Comparison of ENCODE assay signal across 26 mouse cellular contexts in genomic region chr5:136940845-136941560, GRCm38 (mm10). TPM values are rescaled to one million over a fixed set of nuclear protein-coding genes. Genes with fewer than 3 reads are reported as not detected.
"Had no signal": no experiment of that assay in that cellular context is flagged by ENCODE, and none has a peak within 500 bp of the region (broad histone marks: within the 10 kb centered on the region; RNA-seq: fewer than 3 reads in every experiment).

No protein-coding gene starts in this region.

- H3K9me3 ChIP-seq: heart, embryonic 13.5 days; heart, embryonic 15.5 days; hindbrain, embryonic 13.5 days; hindbrain, embryonic 15.5 days; limb, embryonic 10.5 days; limb, embryonic 12.5 days; liver, embryonic 13.5 days had no signal

- H3K4me2 ChIP-seq: heart, embryonic 13.5 days; heart, embryonic 15.5 days; hindbrain, embryonic 13.5 days; hindbrain, embryonic 15.5 days; limb, embryonic 12.5 days; liver, embryonic 11.5 days; liver, embryonic 13.5 days had no signal

- H3K4me1 ChIP-seq: hindbrain, embryonic 13.5 days; hindbrain, embryonic 15.5 days; limb, embryonic 10.5 days; limb, embryonic 12.5 days; liver, embryonic 13.5 days had no signal

- H3K9ac ChIP-seq: heart, embryonic 13.5 days; heart, embryonic 15.5 days; hindbrain, embryonic 13.5 days; hindbrain, embryonic 15.5 days; limb, embryonic 12.5 days; liver, embryonic 13.5 days had no signal

- H3K36me3 ChIP-seq: heart, embryonic 10.5 days; heart, embryonic 13.5 days; heart, embryonic 15.5 days; hindbrain, embryonic 13.5 days; hindbrain, embryonic 15.5 days; limb, embryonic 10.5 days; limb, embryonic 12.5 days; liver, embryonic 13.5 days had no signal

- ATAC-seq: hindbrain, postnatal 0 days; intestine, postnatal 0 days had no signal

- H3K27me3 ChIP-seq: heart, embryonic 13.5 days; heart, embryonic 15.5 days; hindbrain, embryonic 13.5 days; hindbrain, embryonic 15.5 days; limb, embryonic 12.5 days; liver, embryonic 13.5 days had no signal

- H3K4me3 ChIP-seq: heart, embryonic 10.5 days; heart, embryonic 13.5 days; heart, embryonic 15.5 days; hindbrain, embryonic 13.5 days; hindbrain, embryonic 15.5 days; layer of hippocampus, adult 2 months; left cerebral cortex, adult 2 months; limb, embryonic 10.5 days; limb, embryonic 12.5 days; liver, embryonic 13.5 days had no signal

- DNase-seq: gastrocnemius, postnatal 14 days; gastrocnemius, postnatal 36 days; heart, adult 11 months; heart, postnatal 14 days; heart, postnatal 36 days; kidney, adult 18-20 months; kidney, adult 8-10 months; kidney, postnatal 10 days; kidney, postnatal 25 days; kidney, postnatal 4 days; liver; liver, embryonic 13.5 days had no signal

- H3K27ac ChIP-seq: heart, embryonic 10.5 days; heart, embryonic 13.5 days; heart, embryonic 15.5 days; hindbrain, embryonic 13.5 days; hindbrain, embryonic 15.5 days; hindbrain, postnatal 0 days; layer of hippocampus, adult 2 months; left cerebral cortex, adult 2 months; limb, embryonic 10.5 days; limb, embryonic 12.5 days; liver, embryonic 13.5 days had no signal

RNA-seq across cellular contexts. Expression of gene Cldn15, which starts 25.4 kb away (rescaled TPM):
- total RNA-seq: hindbrain, postnatal 0 days; layer of hippocampus, postnatal 10 days; left cerebral cortex, postnatal 36 days had no signal
